Mouse (Mus musculus): ENCODE measurements around the gene Mpdu1. TPM values are rescaled to one million over a fixed set of nuclear protein-coding genes. Genes with fewer than 3 reads are reported as not detected.
"Not testable (repeated sequence)": the region's sequence is repeated elsewhere in the genome, so short reads cannot be mapped to it uniquely, and the experiment has no call there.

Mpdu1 gene
- polyA plus RNA-seq, 1 experiment: 159 TPM

DNA sequence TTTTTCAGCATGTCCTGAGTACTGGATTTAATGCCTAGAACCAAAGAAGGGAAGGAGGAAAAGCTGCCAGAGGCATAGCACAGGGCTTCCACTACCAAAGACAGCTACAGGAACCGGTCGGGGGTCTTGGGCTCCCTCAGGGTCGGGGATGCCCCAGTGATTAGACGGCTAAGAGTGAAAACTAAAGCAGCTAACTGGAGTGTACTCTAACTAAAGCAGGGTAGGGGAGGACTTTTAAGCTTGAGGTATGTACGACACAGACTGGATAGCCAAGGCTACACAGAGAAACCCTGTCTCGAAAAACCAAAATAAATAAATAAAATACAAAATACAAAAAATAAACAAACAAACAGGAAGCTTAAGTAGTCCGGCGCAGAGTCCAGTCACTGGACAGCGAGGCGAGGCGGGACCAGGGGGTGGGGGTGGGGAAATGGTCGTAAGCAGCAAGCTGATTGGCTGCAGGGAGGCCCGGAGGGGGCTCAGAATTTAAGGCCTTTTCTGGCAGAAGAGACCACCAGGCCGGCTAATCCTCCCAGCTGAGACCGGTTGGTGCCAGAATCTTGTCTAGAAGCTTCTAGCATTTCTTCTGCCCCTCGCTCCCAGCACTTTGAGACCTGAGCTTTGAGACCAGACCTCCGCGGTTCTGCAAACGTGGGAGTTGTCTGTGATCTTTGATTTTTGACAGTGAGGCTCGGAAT, 40.7 kb downstream of the Mpdu1 start, which contains the start of gene Sat2:
TSS of gene Sat2 (plus strand) at position 454 of the 698 bp plus-strand sequence.
- no peak for DNase-seq (ENCODE audit: low read depth)

DNA sequence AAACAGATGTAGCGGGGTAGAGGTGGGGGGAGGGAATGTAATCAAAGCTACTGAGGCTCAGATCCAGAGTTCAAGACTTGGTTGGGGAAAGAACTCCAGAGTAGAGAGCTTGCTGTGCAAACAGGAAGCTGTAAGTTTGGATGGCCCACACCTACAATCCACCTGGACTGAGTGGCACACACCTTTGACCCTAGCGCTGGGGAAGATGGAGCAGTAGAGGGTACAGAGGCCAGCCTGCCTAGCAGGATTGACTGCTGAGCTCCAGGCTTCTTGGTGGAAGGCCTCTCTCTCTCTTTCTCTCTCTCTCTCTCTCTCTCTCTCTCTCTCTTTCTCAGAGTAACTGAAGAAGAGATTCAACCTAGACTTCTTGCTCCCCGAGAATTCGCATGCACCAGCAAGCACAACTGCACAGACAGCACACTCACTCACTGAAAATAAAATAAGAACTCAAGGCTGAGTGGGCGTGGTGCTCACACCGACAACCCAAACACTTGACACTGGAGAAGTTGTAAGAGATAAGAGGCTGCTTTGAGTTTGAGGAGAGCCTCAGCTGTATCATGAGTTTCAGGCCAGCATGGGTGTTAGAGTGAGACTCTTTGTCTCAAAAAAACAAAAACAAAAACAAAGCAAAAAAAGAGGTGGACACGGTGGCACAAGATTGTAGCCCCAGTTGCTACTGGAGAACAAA, 41.9 kb downstream of the Mpdu1 start:
- no peak for DNase-seq (ENCODE audit: low read depth)

- DNase-seq (ENCODE audit: low read depth): no peak
Measured at GRCm38 (mm10) chr11:69617805-69618204, 44.6 kb downstream of the Mpdu1 start, which contains the start of gene Shbg. TSS of gene Shbg (minus strand) at chr11:69617905.

DNA sequence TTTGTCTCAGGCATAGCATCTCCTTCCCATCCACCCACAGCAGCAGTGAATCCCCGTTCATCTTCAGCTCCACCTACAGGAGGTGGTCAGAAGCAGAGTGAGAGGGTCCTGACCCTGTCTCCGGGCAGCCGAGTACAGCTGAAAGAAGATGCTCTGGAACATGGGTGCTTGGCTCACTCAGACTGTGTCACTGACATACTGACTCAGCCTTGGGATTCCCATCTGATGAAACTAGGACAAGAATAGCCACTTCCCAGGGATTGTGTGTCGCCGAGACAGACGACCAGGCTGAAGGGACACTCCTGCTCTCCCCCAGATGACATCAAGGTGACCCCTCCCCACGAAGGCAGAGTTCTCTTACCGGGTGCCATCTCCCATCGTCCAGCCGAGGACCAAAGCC, 45.7 kb downstream of the Mpdu1 start:
- DNase-seq (ENCODE audit: low read depth): no peak

DNA sequence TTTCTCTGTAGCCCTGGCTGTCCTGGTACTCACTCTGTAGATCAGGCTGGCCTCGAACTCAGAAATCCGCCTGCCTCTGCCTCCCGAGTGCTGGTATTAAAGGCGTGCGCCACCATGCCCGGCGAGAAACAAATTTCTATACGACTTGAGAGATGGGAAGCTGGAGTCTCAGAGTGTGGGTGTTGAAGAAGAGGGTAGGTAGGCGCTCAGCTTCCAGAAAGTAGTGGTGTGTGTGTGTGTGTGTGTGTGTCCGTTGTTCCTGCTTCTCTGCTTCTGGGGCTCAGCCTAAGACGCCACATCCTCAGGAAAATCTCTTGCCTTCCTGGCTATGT, 48.2 kb downstream of the Mpdu1 start:
- DNase-seq (ENCODE audit: low read depth): not testable (repeated sequence)

DNA sequence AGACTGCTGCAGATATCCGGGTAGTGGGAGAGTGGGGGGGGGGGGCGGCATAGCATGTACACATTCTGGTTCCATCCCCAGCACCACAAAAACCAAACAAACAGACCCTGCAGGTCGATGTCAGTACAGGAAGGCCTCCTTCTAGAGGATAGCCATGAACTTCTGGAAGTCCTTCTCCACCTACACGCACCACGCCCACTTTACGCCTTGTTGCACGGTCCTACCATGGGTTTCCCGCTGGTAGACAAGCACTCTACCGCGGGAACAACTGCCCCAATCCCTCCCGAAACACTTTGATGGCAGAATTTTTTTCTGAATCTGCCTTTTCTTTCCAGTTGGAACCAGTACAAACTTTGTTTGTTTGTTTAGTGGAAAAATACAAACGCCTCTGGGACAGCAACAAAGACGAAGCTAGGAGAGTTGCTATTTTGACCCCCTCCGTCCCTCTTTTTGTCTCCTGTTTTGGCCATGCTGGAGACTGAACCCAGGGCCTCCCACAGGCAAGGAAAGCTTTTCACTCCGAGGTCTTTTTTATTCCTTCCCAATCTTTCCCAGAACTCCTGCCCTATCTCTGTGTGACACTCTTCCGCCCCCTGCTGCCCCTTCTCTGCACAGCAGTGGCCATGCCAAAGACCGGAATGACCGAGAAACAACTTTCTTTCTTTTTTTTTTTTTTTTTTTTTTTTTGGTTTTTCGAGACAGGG, 48.7 kb downstream of the Mpdu1 start:
- DNase-seq (ENCODE audit: low read depth): no peak

- no peak for DNase-seq (ENCODE audit: low read depth)
Measured at GRCm38 (mm10) chr11:69610899-69611298, 51.5 kb downstream of the Mpdu1 start.

DNA sequence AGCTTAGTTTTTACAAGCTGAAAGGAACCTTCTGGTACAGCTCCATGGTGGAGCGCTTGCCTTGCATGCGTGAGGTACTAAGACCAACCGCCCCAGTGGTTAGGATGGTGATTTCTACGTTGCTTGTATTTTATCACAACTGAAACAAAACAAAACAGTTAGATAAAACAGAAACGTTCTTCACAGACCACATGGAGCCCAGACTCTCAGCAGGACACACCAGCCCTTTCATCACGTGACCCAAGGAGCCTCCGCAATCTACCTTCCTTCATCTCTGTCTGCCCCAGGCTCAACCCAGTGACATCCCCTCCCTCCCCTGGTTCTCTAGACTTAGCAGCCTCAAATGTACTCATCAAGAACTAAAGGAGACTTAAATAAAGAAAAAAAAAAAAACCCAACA, 53.0 kb downstream of the Mpdu1 start:
- no peak for DNase-seq (ENCODE audit: low read depth)

DNA sequence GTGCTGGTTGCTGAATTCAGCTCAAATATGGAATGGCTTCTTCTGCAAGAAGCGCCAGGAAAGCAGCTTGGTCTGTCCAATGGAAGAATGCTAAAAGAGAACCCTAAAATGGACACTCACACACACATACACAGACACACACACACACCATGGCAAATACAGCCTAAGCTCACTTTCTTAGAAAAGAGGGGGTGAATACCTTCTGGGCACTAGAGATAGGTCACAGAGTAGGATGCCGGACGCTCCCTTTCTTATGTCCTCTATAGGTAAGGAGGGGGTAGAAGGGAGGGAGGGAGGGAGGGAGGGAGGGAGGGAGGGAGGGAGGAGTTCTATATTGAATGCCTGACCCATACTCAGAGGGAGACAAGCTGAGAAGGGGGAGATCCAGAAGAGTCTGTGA, 53.9 kb downstream of the Mpdu1 start:
- DNase-seq (ENCODE audit: low read depth): no peak

DNA sequence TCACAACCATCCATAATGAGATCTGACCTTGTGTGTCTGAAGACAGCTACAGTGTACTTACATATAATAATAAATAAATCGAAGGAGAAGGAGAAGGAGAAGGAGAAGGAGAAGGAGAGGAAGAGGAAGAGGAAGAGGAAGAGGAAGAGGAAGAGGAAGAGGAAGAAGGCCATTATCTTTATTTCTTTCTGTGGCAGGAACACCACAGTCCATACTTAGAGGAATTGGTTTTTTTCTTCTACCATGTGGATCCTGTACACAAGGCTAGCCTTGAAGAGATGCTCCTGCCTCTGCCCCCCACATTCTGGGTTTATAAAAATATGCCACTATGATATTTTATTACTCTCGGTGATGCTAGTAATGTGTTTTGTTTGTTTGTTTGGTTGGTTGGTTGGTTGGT, 55.6 kb downstream of the Mpdu1 start:
- no peak for DNase-seq (ENCODE audit: low read depth)

Other genes with a start within 250 kb of the Mpdu1 start
- 7.3 and 17.3 TPM in 2 replicates for gene Kdm6b, start 249.0 kb downstream of the Mpdu1 start, polyA plus RNA-seq (2012; rRNA removed)
- 0.88 and 1.1 TPM in 2 replicates for gene Dnah2, start 113.5 kb downstream of the Mpdu1 start, polyA plus RNA-seq (2012; rRNA removed)
- gene Efnb3, start 102.4 kb downstream of the Mpdu1 start, polyA plus RNA-seq (2012; rRNA removed): 0.93 and 1.1 TPM in 2 replicates
- gene Wrap53, start 82.4 kb downstream of the Mpdu1 start, polyA plus RNA-seq (2012; rRNA removed): 13.1 and 14.9 TPM in 2 replicates
- gene Trp53, start 82.3 kb downstream of the Mpdu1 start, polyA plus RNA-seq (2012; rRNA removed): 58.2 and 62.0 TPM in 2 replicates
- 12.5 and 18.1 TPM in 2 replicates for gene Atp1b2, start 56.7 kb downstream of the Mpdu1 start, polyA plus RNA-seq (2012; rRNA removed)
- gene Shbg, start 44.7 kb downstream of the Mpdu1 start, polyA plus RNA-seq (2012; rRNA removed): not detected in 2 replicates
- gene Sat2, start 40.6 kb downstream of the Mpdu1 start, polyA plus RNA-seq (2012; rRNA removed): 10.3 and 11.2 TPM in 2 replicates
- 69.7 and 80.8 TPM in 2 replicates for gene Fxr2, start 29.7 kb downstream of the Mpdu1 start, polyA plus RNA-seq (2012; rRNA removed)
- gene Sox15, start 7.3 kb downstream of the Mpdu1 start, polyA plus RNA-seq (2012; rRNA removed): 1.9 and 2.4 TPM in 2 replicates
- gene Cd68, start 3.5 kb upstream of the Mpdu1 start, polyA plus RNA-seq (2012; rRNA removed): 31.8 and 35.9 TPM in 2 replicates
- gene Eif4a1, start 9.8 kb upstream of the Mpdu1 start, polyA plus RNA-seq (2012; rRNA removed): 311 and 352 TPM in 2 replicates
- 58.7 and 72.4 TPM in 2 replicates for gene Senp3, start 19.4 kb upstream of the Mpdu1 start, polyA plus RNA-seq (2012; rRNA removed)
- 4.6 and 4.7 TPM in 2 replicates for gene Tnfsf13, start 23.1 kb upstream of the Mpdu1 start, polyA plus RNA-seq (2012; rRNA removed)
- gene Tnfsf12, start 33.2 kb upstream of the Mpdu1 start, polyA plus RNA-seq (2012; rRNA removed): 21.3 and 27.6 TPM in 2 replicates
- 4.2 and 4.9 TPM in 2 replicates for gene Tnfsfm13, start 33.5 kb upstream of the Mpdu1 start, polyA plus RNA-seq (2012; rRNA removed)
- gene Polr2a, start 96.0 kb upstream of the Mpdu1 start, polyA plus RNA-seq (2012; rRNA removed): 18.5 and 48.2 TPM in 2 replicates
- 0.22 and 0.51 TPM in 2 replicates for gene Slc35g3, start 99.3 kb upstream of the Mpdu1 start, polyA plus RNA-seq (2012; rRNA removed)
- gene Zbtb4, start 103.3 kb upstream of the Mpdu1 start, polyA plus RNA-seq (2012; rRNA removed): 30.6 and 32.9 TPM in 2 replicates
- 15.3 and 18.3 TPM in 2 replicates for gene Chrnb1, start 133.3 kb upstream of the Mpdu1 start, polyA plus RNA-seq (2012; rRNA removed)
- gene Fgf11, start 139.2 kb upstream of the Mpdu1 start, polyA plus RNA-seq (2012; rRNA removed): 6.9 and 7.7 TPM in 2 replicates
- gene Tmem102, start 143.0 kb upstream of the Mpdu1 start, polyA plus RNA-seq (2012; rRNA removed): 12.9 and 20.5 TPM in 2 replicates
- 0.18 and 0.47 TPM in 2 replicates for gene Gm39566, start 152.7 kb upstream of the Mpdu1 start, polyA plus RNA-seq (2012; rRNA removed)
- 6.8 and 9.8 TPM in 2 replicates for gene Spem2, start 155.8 kb upstream of the Mpdu1 start, polyA plus RNA-seq (2012; rRNA removed)
- gene Spem1, start 159.5 kb upstream of the Mpdu1 start, polyA plus RNA-seq (2012; rRNA removed): 11.3 and 16.5 TPM in 2 replicates
- gene Nlgn2, start 175.1 kb upstream of the Mpdu1 start, polyA plus RNA-seq (2012; rRNA removed): 19.0 and 23.8 TPM in 2 replicates
- 179 and 279 TPM in 2 replicates for gene Tmem256, start 175.9 kb upstream of the Mpdu1 start, polyA plus RNA-seq (2012; rRNA removed)
- 60.4 and 66.9 TPM in 2 replicates for gene Plscr3, start 183.7 kb upstream of the Mpdu1 start, polyA plus RNA-seq (2012; rRNA removed)
- gene Tnk1, start 196.1 kb upstream of the Mpdu1 start, polyA plus RNA-seq (2012; rRNA removed): 26.0 and 32.5 TPM in 2 replicates
- gene Tmem95, start 215.4 kb upstream of the Mpdu1 start, polyA plus RNA-seq (2012; rRNA removed): not detected in 2 replicates
- gene Kctd11, start 218.8 kb upstream of the Mpdu1 start, polyA plus RNA-seq (2012; rRNA removed): 9.0 and 10.0 TPM in 2 replicates
- gene Acap1, start 232.9 kb upstream of the Mpdu1 start, polyA plus RNA-seq (2012; rRNA removed): 37.7 and 38.2 TPM in 2 replicates
- 5.4 and 5.9 TPM in 2 replicates for gene 2810408A11Rik, start 238.3 kb upstream of the Mpdu1 start, polyA plus RNA-seq (2012; rRNA removed)
- 42.3 and 45.0 TPM in 2 replicates for gene Neurl4, start 238.4 kb upstream of the Mpdu1 start, polyA plus RNA-seq (2012; rRNA removed)

Data from gonadal fat pad, adult 2 months (tissue).